Mouse (Mus musculus) limb, embryonic 14.5 days (tissue): ENCODE results near the gene Tle1. TPM values are rescaled to one million over a fixed set of nuclear protein-coding genes. Genes with fewer than 3 reads are reported as not detected.

ENCODE experiments used
- ATAC-seq: fragments of 200-750 bp; cut with Nextera tagmentation; 2 replicates; pipeline ENCODE4 v1.8.0; 2017; ENCODE audit warnings: low read depth, moderate number of reproducible peaks, moderate TSS enrichment; ENCODE audit not compliant: low FRiP score
- DNase-seq: peaks from one replicate; pipeline ENCODE4 v3.0.0-alpha.2; 2015; ENCODE audit warnings: low spot score
- H3K27ac ChIP-seq: fragments of 300-500 bp; sonication (generic); replicated peaks from 2 replicates; pipeline ENCODE4 v1.5.1; 2014; ENCODE audit warnings: low read depth, mild to moderate bottlenecking, low read length, moderate library complexity, mixed read lengths
- H3K27me3 ChIP-seq: fragments of 300-500 bp; sonication (generic); 2 replicates; pipeline ENCODE4 v1.6.1; 2014; ENCODE audit warnings: low read length, mixed read lengths; ENCODE audit not compliant: control insufficient read depth, insufficient read depth
- H3K36me3 ChIP-seq: fragments of 300-500 bp; sonication (generic); 2 replicates; pipeline ENCODE4 v1.6.1; 2014; ENCODE audit warnings: mild to moderate bottlenecking, low read length, moderate library complexity, mixed read lengths; ENCODE audit not compliant: control insufficient read depth, insufficient read depth
- H3K4me1 ChIP-seq: fragments of 300-500 bp; sonication (generic); 2 replicates; pipeline ENCODE4 v1.6.1; 2014; ENCODE audit warnings: antibody characterized with exemption, low read length, mixed read lengths; ENCODE audit not compliant: control insufficient read depth, insufficient read depth
- H3K4me2 ChIP-seq: fragments of 300-500 bp; sonication (generic); replicated peaks from 2 replicates; pipeline ENCODE4 v1.6.1; 2014; ENCODE audit warnings: low read depth, mild to moderate bottlenecking, low read length, moderate library complexity; ENCODE audit not compliant: severe bottlenecking
- H3K4me3 ChIP-seq: fragments of 300-500 bp; sonication (generic); replicated peaks from 2 replicates; pipeline ENCODE4 v1.5.1; 2014; ENCODE audit warnings: low read length
- H3K9ac ChIP-seq: fragments of 300-500 bp; sonication (generic); 2 replicates; pipeline ENCODE4 v1.6.1; 2014; ENCODE audit warnings: mild to moderate bottlenecking, low read depth, low read length, moderate library complexity; ENCODE audit not compliant: severe bottlenecking
- H3K9me3 ChIP-seq: fragments of 300-500 bp; sonication (generic); 2 replicates; pipeline ENCODE4 v1.6.1; 2016; ENCODE audit warnings: low read length; ENCODE audit not compliant: control insufficient read depth
- POLR2A ChIP-seq: fragments of 200-500 bp; IDR thresholded peaks from 2 replicates; pipeline ENCODE4 v1.8.0; 2012; ENCODE audit warnings: inconsistent platforms, mild to moderate bottlenecking, moderate library complexity, borderline replicate concordance; ENCODE audit not compliant: insufficient read depth, insufficient read length; ENCODE audit errors: extremely low read depth
- WGBS: fragments of 180-500 bp; shearing (Covaris S2); extraction: QIAGEN DNeasy Blood & Tissue Kit; methylation state at CpG from one replicate; pipeline ENCODE4 v1.1.7; 2014; 5-methylcytosine and 5-hydroxymethylcytosine counted together
- polyA plus RNA-seq, 2 experiments: library from polyadenylated mRNA; depleted of rRNA in 1 of 2; stranded (reverse) in 1 of 2; unstranded in 1 of 2; fragments of >200 nt; fragmentation: Nextera tagmentation in 1 of 2; extraction: Ambion mirVana in 1 of 2; gene quantifications; 2 replicates each; pipeline versions ENCODE4 v1.2.1 to v1.2.3; 2012 to 2014

Tle1 gene
- polyA plus RNA-seq, 2 experiments: 33.3 to 62.9 TPM

GRCm38 (mm10) chr4:72144541-72144940 is 56.2 kb downstream of the Tle1 start:
- Histone ChIP-seq H3K27ac (no peak overlapping the region), H3K9ac (no peak overlapping the region), H3K27me3 (no peaks in the 10 kb centered on the region), H3K36me3 (peaks cover 36% of the 10 kb centered on the region), H3K4me2 (no peak overlapping the region), H3K9me3 (no peaks in the 10 kb centered on the region), H3K4me3 (no peak overlapping the region), H3K4me1 (no peaks in the 10 kb centered on the region)
- 76% methylated on average over 2 of the region's 2 CpGs for WGBS
- ATAC-seq (no peak), DNase-seq (no peak)
- no peak for TF ChIP-seq POLR2A

GRCm38 (mm10) chr4:72140706-72141105 is 60.0 kb downstream of the Tle1 start:
- no peaks in the 10 kb centered on the region for H3K27me3 ChIP-seq
- H3K9ac ChIP-seq: no peak overlapping the region
- peaks cover 67% of the 10 kb centered on the region for H3K36me3 ChIP-seq
- H3K27ac ChIP-seq: no peak overlapping the region
- WGBS: 86% methylated on average over 3 of the region's 3 CpGs
- no peak overlapping the region for H3K4me3 ChIP-seq
- no peak overlapping the region for H3K4me2 ChIP-seq
- H3K4me1 ChIP-seq: no peaks in the 10 kb centered on the region
- ATAC-seq (no peak), DNase-seq (no peak)
- H3K9me3 ChIP-seq: no peaks in the 10 kb centered on the region
- no peak for TF ChIP-seq POLR2A

DNA sequence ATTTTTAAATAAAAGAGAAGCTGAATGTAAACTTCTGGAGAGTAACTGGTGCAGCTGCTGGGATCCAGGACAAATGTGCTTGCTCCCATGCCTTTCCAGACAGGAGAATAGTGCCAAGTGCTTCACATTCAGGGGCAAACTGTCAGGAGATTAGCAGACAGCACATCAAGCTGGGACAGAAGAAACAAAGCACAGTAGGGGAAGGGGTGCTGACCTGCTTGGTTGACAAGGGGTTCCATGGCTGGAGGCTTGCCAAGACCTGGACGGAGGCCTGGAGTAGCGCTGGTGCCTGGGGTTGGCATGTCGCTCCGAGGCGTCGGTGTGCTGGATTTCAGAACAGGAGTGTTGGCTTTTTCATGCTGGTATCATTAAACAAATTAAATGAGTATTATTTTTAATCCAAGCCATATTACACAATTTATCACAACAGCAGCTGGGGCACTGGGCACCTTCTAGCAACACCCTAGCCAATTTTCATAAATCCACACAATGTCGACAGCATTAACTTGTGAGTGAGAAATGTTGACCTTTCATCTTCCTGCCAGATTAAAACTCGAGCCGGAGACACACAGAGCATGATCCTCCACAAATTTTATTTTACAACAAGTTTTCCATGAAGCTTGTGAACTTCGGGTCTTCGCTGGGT is 61.1 kb downstream of the Tle1 start:
- ATAC-seq: no peak
- WGBS: 82% methylated on average over 11 of the region's 11 CpGs

GRCm38 (mm10) chr4:72138264-72139080 is 62.2 kb downstream of the Tle1 start:
- no peak overlapping the region for H3K27ac ChIP-seq
- DNase-seq: no peak
- H3K4me3 ChIP-seq: no peak overlapping the region
- no peak overlapping the region for H3K4me2 ChIP-seq
- no peaks in the 10 kb centered on the region for H3K4me1 ChIP-seq
- H3K9ac ChIP-seq: no peak overlapping the region
- no peaks in the 10 kb centered on the region for H3K27me3 ChIP-seq
- no peaks in the 10 kb centered on the region for H3K9me3 ChIP-seq
- WGBS: 96% methylated on average over 11 of the region's 11 CpGs
- no peak for TF ChIP-seq POLR2A
- peaks cover 76% of the 10 kb centered on the region for H3K36me3 ChIP-seq
- ATAC-seq: no peak

More for the DNA sequence above, 61.1 kb downstream of the Tle1 start:
- H3K9me3 ChIP-seq: no peaks in the 10 kb centered on the region
- no peak overlapping the region for H3K4me2 ChIP-seq
- no peak overlapping the region for H3K9ac ChIP-seq
- H3K4me3 ChIP-seq: no peak overlapping the region
- H3K36me3 ChIP-seq: peaks cover 72% of the 10 kb centered on the region
- TF ChIP-seq POLR2A: no peak
- no peak overlapping the region for H3K27ac ChIP-seq
- H3K4me1 ChIP-seq: no peaks in the 10 kb centered on the region
- DNase-seq: no peak
- H3K27me3 ChIP-seq: no peaks in the 10 kb centered on the region

DNA sequence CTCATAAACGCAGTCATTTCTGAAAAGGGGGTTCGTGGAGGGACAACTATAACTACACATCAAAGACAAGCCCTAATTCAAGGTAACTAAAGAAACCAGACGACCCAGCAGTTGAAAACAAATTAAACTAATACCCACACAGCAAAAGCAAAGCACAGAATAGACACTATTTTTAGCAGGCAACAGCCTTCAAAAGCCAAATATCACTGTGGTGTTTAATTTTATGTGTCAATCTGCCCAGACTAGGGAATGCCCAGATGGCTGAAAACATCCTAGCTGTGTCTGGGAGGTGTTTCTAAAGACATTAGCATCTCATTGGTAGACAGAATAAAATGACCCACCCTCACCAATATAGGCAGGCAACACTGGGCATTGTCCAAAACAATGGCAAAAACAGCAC is 68.1 kb downstream of the Tle1 start:
- no peak overlapping the region for H3K27ac ChIP-seq
- no peak overlapping the region for H3K4me3 ChIP-seq
- H3K4me2 ChIP-seq: no peak overlapping the region
- H3K27me3 ChIP-seq: no peaks in the 10 kb centered on the region
- no peaks in the 10 kb centered on the region for H3K4me1 ChIP-seq
- WGBS: 70% methylated on average over 3 of the region's 3 CpGs
- no peak overlapping the region for H3K9ac ChIP-seq
- ATAC-seq: no peak
- no peak for DNase-seq
- TF ChIP-seq POLR2A: no peak
- peaks cover 52% of the 10 kb centered on the region for H3K36me3 ChIP-seq
- H3K9me3 ChIP-seq: no peaks in the 10 kb centered on the region
